Mouse (Mus musculus): ENCODE data around the gene Dlg2.

- TF ChIP-seq CTCF (IDR thresholded peaks at IDR 0.05; ENCODE audit: control insufficient read depth, insufficient read depth, insufficient read length) (no peak), USF1 (IDR thresholded peaks at IDR 0.05; ENCODE audit: low read depth) (no peak)
Measured at GRCm38 (mm10) chr7:91598549-91598948, 1122.1 kb downstream of the Dlg2 start.

Measured in C2C12 (cell line).